Mouse (Mus musculus): ENCODE results near the gene Mme. TPM values are rescaled to one million over a fixed set of nuclear protein-coding genes. Genes with fewer than 3 reads are reported as not detected.

Mme gene
- polyA plus RNA-seq, 1 experiment from 2014 or later: 0.19 TPM

DNA sequence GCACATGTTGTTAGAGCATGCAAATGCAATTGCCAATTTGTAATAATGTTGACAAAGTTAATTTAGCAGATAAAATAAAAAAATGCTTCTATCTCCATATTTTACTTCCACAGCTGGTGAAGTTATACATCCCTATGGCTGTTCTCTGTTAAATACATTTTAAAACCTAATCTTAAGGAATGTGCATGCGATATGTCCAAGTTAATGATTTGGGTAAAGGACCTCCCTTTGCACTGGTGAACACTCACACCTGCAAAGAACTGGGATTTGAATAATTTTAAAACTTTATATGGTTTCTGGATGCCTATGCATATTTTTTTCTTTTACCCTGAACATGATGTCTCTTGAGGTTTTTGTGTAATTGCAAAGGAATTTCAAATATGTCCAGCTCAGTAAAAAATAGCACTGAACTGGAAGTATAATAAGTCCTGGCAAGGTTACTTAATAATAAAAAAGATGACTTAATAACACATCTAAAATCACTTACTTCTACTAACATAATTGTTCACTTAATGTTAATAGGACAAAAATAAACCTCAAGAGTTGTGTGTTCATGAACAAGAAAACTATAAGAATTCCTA lies 110.4 kb downstream of the Mme start:
- Histone ChIP-seq H3K27me3 (ENCODE audit: control insufficient read depth, insufficient read depth, low read length) (no peaks in the 10 kb centered on the region), H3K9ac (ENCODE audit: low read length) (no peak overlapping the region), H3K4me1 (replicated peaks; ENCODE audit: control insufficient read depth, insufficient read depth) (no peaks in the 10 kb centered on the region), H3K36me3 (ENCODE audit: control insufficient read depth, insufficient read depth, low read length) (no peaks in the 10 kb centered on the region), H3K9me3 (ENCODE audit: control insufficient read depth, low read length) (no peaks in the 10 kb centered on the region), H3K4me2 (replicated peaks; ENCODE audit: low read depth) (no peak overlapping the region), H3K4me3 (ENCODE audit: low read depth, low read length) (no peak overlapping the region), H3K27ac (replicated peaks) (no peak overlapping the region)
- DNase-seq (ENCODE audit: low spot score): no peak
- no peak for ATAC-seq (ENCODE audit: low FRiP score, low TSS enrichment)
- TF ChIP-seq CTCF (IDR thresholded peaks at IDR 0.05; ENCODE audit: low read depth) (no peak), EP300 (optimal IDR thresholded peaks at IDR 0.05) (no peak)
- 80% methylated on average over 1 of the region's 1 CpGs for WGBS

- H3K27ac ChIP-seq (replicated peaks): no peak overlapping the region
- H3K9ac ChIP-seq (ENCODE audit: low read length): no peak overlapping the region
- 80% methylated on average over 1 of the region's 1 CpGs for WGBS
- no peak overlapping the region for H3K4me2 ChIP-seq (replicated peaks; ENCODE audit: low read depth)
- no peaks in the 10 kb centered on the region for H3K36me3 ChIP-seq (ENCODE audit: control insufficient read depth, insufficient read depth, low read length)
- DNase-seq (ENCODE audit: low spot score): no peak
- H3K4me3 ChIP-seq (ENCODE audit: low read depth, low read length): no peak overlapping the region
- no peaks in the 10 kb centered on the region for H3K27me3 ChIP-seq (ENCODE audit: control insufficient read depth, insufficient read depth, low read length)
- no peaks in the 10 kb centered on the region for H3K9me3 ChIP-seq (ENCODE audit: control insufficient read depth, low read length)
- TF ChIP-seq EP300 (optimal IDR thresholded peaks at IDR 0.05): no peak
- H3K4me1 ChIP-seq (replicated peaks; ENCODE audit: control insufficient read depth, insufficient read depth): no peaks in the 10 kb centered on the region
- no peak for ATAC-seq (ENCODE audit: low FRiP score, low TSS enrichment)
These were observed 118.2 kb downstream of the Mme start for GRCm38 (mm10) chr3:63359512-63359911.

GRCm38 (mm10) chr3:63384989-63385388 lies 143.7 kb downstream of the Mme start:
- no peaks in the 10 kb centered on the region for H3K9me3 ChIP-seq (ENCODE audit: control insufficient read depth, low read length)
- H3K27ac ChIP-seq (replicated peaks): no peak overlapping the region
- H3K36me3 ChIP-seq (ENCODE audit: control insufficient read depth, insufficient read depth, low read length): no peaks in the 10 kb centered on the region
- DNase-seq (ENCODE audit: low spot score): no peak
- TF ChIP-seq CTCF (IDR thresholded peaks at IDR 0.05; ENCODE audit: low read depth) (no peak), EP300 (optimal IDR thresholded peaks at IDR 0.05) (no peak)
- no peak overlapping the region for H3K4me2 ChIP-seq (replicated peaks; ENCODE audit: low read depth)
- ATAC-seq (ENCODE audit: low FRiP score, low TSS enrichment): no peak
- no peak overlapping the region for H3K9ac ChIP-seq (ENCODE audit: low read length)
- no peaks in the 10 kb centered on the region for H3K4me1 ChIP-seq (replicated peaks; ENCODE audit: control insufficient read depth, insufficient read depth)
- H3K27me3 ChIP-seq (ENCODE audit: control insufficient read depth, insufficient read depth, low read length): no peaks in the 10 kb centered on the region
- H3K4me3 ChIP-seq (ENCODE audit: low read depth, low read length): no peak overlapping the region
- WGBS: 43% methylated on average over 2 of the region's 2 CpGs

DNA sequence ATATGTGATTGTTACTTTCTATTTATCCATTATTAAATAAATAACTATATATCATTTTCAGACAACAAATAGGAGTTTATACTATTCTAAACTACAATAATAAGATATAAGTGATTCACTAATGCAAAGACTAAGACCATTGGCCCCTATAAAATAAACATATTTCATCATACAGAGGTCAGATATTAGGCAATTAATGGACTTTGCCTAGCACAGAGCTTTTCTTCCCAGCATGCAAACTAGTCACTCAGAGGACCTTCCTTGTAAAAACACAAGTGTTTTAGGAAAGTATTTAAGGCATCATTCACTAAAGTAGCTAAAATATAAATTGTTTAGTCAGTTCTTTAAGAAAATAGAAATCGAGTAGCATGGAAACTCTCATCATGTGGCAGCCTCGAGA lies 149.4 kb downstream of the Mme start:
- H3K4me1 ChIP-seq (replicated peaks; ENCODE audit: control insufficient read depth, insufficient read depth): no peaks in the 10 kb centered on the region
- no peak for TF ChIP-seq EP300 (optimal IDR thresholded peaks at IDR 0.05)
- WGBS: 44% methylated on average over 2 of the region's 2 CpGs
- no peak for DNase-seq (ENCODE audit: low spot score)
- H3K4me2 ChIP-seq (replicated peaks; ENCODE audit: low read depth): no peak overlapping the region
- no peaks in the 10 kb centered on the region for H3K27me3 ChIP-seq (ENCODE audit: control insufficient read depth, insufficient read depth, low read length)
- H3K27ac ChIP-seq (replicated peaks): no peak overlapping the region
- no peak overlapping the region for H3K9ac ChIP-seq (ENCODE audit: low read length)
- ATAC-seq (ENCODE audit: low FRiP score, low TSS enrichment): no peak
- no peak overlapping the region for H3K4me3 ChIP-seq (ENCODE audit: low read depth, low read length)
- no peaks in the 10 kb centered on the region for H3K9me3 ChIP-seq (ENCODE audit: control insufficient read depth, low read length)
- no peaks in the 10 kb centered on the region for H3K36me3 ChIP-seq (ENCODE audit: control insufficient read depth, insufficient read depth, low read length)

- Histone ChIP-seq H3K4me1 (replicated peaks; ENCODE audit: control insufficient read depth, insufficient read depth) (no peaks in the 10 kb centered on the region), H3K27ac (replicated peaks) (no peak overlapping the region), H3K4me3 (ENCODE audit: low read depth, low read length) (no peak overlapping the region), H3K27me3 (ENCODE audit: control insufficient read depth, insufficient read depth, low read length) (no peaks in the 10 kb centered on the region), H3K9ac (ENCODE audit: low read length) (no peak overlapping the region), H3K36me3 (ENCODE audit: control insufficient read depth, insufficient read depth, low read length) (no peaks in the 10 kb centered on the region), H3K4me2 (replicated peaks; ENCODE audit: low read depth) (no peak overlapping the region), H3K9me3 (ENCODE audit: control insufficient read depth, low read length) (no peaks in the 10 kb centered on the region)
- ATAC-seq (ENCODE audit: low FRiP score, low TSS enrichment): no peak
- 41% methylated on average over 2 of the region's 2 CpGs for WGBS
- TF ChIP-seq EP300 (optimal IDR thresholded peaks at IDR 0.05) (no peak), CTCF (IDR thresholded peaks at IDR 0.05; ENCODE audit: low read depth) (no peak)
- no peak for DNase-seq (ENCODE audit: low spot score)
These were observed 150.0 kb downstream of the Mme start for GRCm38 (mm10) chr3:63391348-63391747.

GRCm38 (mm10) chr3:63394424-63394941 lies 153.1 kb downstream of the Mme start:
- H3K4me3 ChIP-seq (ENCODE audit: low read depth, low read length): no peak overlapping the region
- H3K4me2 ChIP-seq (replicated peaks; ENCODE audit: low read depth): no peak overlapping the region
- DNase-seq (ENCODE audit: low spot score) (no peak), ATAC-seq (ENCODE audit: low FRiP score, low TSS enrichment) (no peak)
- H3K9me3 ChIP-seq (ENCODE audit: control insufficient read depth, low read length): no peaks in the 10 kb centered on the region
- H3K36me3 ChIP-seq (ENCODE audit: control insufficient read depth, insufficient read depth, low read length): no peaks in the 10 kb centered on the region
- 75% methylated on average over 4 of the region's 4 CpGs for WGBS
- TF ChIP-seq EP300 (optimal IDR thresholded peaks at IDR 0.05) (no peak), CTCF (IDR thresholded peaks at IDR 0.05; ENCODE audit: low read depth) (no peak)
- no peak overlapping the region for H3K27ac ChIP-seq (replicated peaks)
- no peak overlapping the region for H3K9ac ChIP-seq (ENCODE audit: low read length)
- no peaks in the 10 kb centered on the region for H3K27me3 ChIP-seq (ENCODE audit: control insufficient read depth, insufficient read depth, low read length)
- H3K4me1 ChIP-seq (replicated peaks; ENCODE audit: control insufficient read depth, insufficient read depth): no peaks in the 10 kb centered on the region
